Mouse (Mus musculus) olfactory bulb, adult 2 months (tissue): ENCODE data around the gene Col4a4.

Experiments
- CTCF ChIP-seq: fragments of 200-500 bp; IDR thresholded peaks from 2 replicates; pipeline ENCODE4 v1.5.1; 2012; ENCODE audit warnings: low read depth, mild to moderate bottlenecking, low read length, moderate library complexity; ENCODE audit not compliant: insufficient read depth
- POLR2A ChIP-seq: fragments of 200-500 bp; IDR thresholded peaks from 2 replicates; pipeline ENCODE4 v1.6.1; 2012; ENCODE audit warnings: mild to moderate bottlenecking, low read depth, low read length, moderate library complexity; ENCODE audit not compliant: insufficient read depth

- TF ChIP-seq POLR2A = no peak
- TF ChIP-seq CTCF = no peak
Observed at GRCm38 (mm10) chr1:82575681-82576080, 11.0 kb downstream of the Col4a4 start.
